Mouse (Mus musculus): Measurements from ENCODE around the gene Zbtb39. TPM values are rescaled to one million over a fixed set of nuclear protein-coding genes. Genes with fewer than 3 reads are reported as not detected.

Zbtb39 gene
- polyA plus RNA-seq, 1 experiment from 2014 or later = 4.7 TPM

GRCm38 (mm10) chr10:127721671-127722418, 17.5 kb upstream of the Zbtb39 start:
- H3K4me1 ChIP-seq (replicated peaks) = peaks cover 49% of the 10 kb centered on the region
- WGBS = 17% methylated on average over 20 of the region's 20 CpGs
- no peaks in the 10 kb centered on the region for H3K9me3 ChIP-seq
- H3K36me3 ChIP-seq = no peaks in the 10 kb centered on the region
- H3K4me3 ChIP-seq = peak overlapping the region; percentile 36
- peak overlapping the region; percentile 66 for H3K27ac ChIP-seq
- peaks cover 55% of the 10 kb centered on the region for H3K27me3 ChIP-seq (ENCODE audit: insufficient read depth, poor library complexity, severe bottlenecking)
- peak; percentile 19 for DNase-seq (ENCODE audit: low spot score)

DNA sequence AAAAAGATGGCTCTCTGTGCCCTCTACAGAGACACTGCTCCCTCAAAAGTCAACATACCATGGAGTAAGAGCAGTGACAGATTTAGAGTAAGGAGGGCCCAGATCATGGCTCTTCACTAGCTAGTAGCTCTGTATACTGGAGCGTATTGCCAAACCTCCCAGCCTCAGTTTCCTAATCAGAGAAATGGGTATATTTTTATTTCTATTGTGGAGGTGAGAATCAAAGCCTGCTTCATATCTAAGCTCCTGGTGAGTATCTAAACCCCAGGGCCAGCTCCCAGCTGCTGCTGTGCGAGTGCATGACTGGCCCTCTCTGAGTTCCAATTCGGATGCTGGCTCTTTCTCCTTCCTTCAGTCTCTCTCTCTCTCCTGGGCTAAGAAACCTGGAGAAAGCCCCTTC, 15.2 kb upstream of the Zbtb39 start, which contains the start of gene Tac2:
Tac2 (plus strand) TSS at position 301 of the 400 bp plus-strand sequence.
- H3K4me3 ChIP-seq = no peak within 1 kb of the TSS
- H3K27ac ChIP-seq = no peak within 1 kb of the TSS
- peaks cover 44% of the 10 kb centered on the region for H3K4me1 ChIP-seq (replicated peaks)
- H3K9me3 ChIP-seq = no peaks in the 10 kb centered on the region
- H3K36me3 ChIP-seq = no peaks in the 10 kb centered on the region
- 81% methylated on average over 3 of the region's 3 CpGs for WGBS
- no peak for DNase-seq (ENCODE audit: low spot score)
- peaks cover 63% of the 10 kb centered on the region for H3K27me3 ChIP-seq (ENCODE audit: insufficient read depth, poor library complexity, severe bottlenecking)

GRCm38 (mm10) chr10:127725136-127725535, 14.2 kb upstream of the Zbtb39 start:
- Histone ChIP-seq H3K9me3 (no peaks in the 10 kb centered on the region), H3K36me3 (no peaks in the 10 kb centered on the region), H3K4me1 (replicated peaks) (peaks cover 36% of the 10 kb centered on the region), H3K27ac (no peak overlapping the region), H3K4me3 (no peak overlapping the region), H3K27me3 (ENCODE audit: insufficient read depth, poor library complexity, severe bottlenecking) (peaks cover 54% of the 10 kb centered on the region)
- DNase-seq (ENCODE audit: low spot score) = no peak
- WGBS = 81% methylated on average over 4 of the region's 4 CpGs

GRCm38 (mm10) chr10:127728437-127728836, 10.9 kb upstream of the Zbtb39 start:
- DNase-seq (ENCODE audit: low spot score) = no peak
- Histone ChIP-seq H3K4me1 (replicated peaks) (peaks cover 14% of the 10 kb centered on the region), H3K9me3 (no peaks in the 10 kb centered on the region), H3K27me3 (ENCODE audit: insufficient read depth, poor library complexity, severe bottlenecking) (peaks cover 27% of the 10 kb centered on the region), H3K27ac (no peak overlapping the region), H3K36me3 (no peaks in the 10 kb centered on the region), H3K4me3 (no peak overlapping the region)
- 81% methylated on average over 8 of the region's 8 CpGs for WGBS

DNA sequence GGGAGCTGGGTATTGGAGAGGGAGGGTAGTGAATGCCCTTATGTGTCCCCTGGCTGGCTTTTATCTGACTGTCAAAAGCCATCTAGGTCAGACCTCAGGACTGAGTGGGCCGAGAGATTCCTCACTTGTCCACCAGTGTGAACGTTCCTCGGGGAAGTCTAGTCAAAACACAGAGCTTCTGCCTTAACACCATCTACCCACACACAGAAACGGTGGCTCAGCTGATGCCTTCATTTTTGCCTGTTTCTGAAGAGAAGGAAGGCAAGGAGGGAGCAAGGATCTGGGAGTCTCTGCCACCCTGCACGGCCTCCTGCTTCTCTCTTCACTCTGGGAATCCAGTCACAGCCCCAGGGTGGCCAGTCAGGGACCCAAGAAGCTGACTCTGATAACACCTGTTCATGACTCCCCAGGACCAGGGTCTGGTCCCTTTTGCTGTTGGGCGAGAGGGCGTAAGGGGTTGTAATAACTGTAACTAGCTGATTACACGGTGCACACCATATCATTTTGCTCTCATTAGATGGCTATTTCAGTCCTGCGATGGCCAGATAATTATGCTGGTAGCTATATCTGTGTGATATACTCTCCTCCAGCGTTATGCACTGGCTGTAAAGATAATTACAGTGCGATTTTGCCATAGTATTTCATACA, 8.9 kb upstream of the Zbtb39 start:
- H3K4me1 ChIP-seq (replicated peaks) = peaks cover 20% of the 10 kb centered on the region
- H3K27me3 ChIP-seq (ENCODE audit: insufficient read depth, poor library complexity, severe bottlenecking) = peaks cover 15% of the 10 kb centered on the region
- DNase-seq (ENCODE audit: low spot score) = no peak
- 74% methylated on average over 11 of the region's 11 CpGs for WGBS
- H3K4me3 ChIP-seq = no peak overlapping the region
- H3K27ac ChIP-seq = no peak overlapping the region
- no peaks in the 10 kb centered on the region for H3K9me3 ChIP-seq
- no peaks in the 10 kb centered on the region for H3K36me3 ChIP-seq

DNA sequence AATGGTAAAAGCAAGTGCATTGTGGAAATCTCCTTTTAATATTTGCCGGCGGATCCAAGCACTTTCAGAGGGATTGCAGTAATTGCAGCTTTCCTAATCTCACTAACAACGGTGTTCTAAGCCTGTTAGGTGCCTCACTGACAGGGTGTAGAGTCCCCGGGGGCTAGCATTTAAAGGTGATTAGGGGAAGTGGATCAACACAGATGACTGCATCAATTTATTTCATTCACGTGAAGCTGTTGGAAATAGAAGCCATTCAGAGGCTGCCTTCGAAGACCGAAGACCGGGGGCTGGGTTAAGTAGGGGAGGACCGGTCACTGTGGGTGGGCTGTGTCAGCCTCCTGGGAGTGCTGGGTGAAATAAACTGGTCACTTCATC, 8.4 kb upstream of the Zbtb39 start:
- H3K9me3 ChIP-seq = no peaks in the 10 kb centered on the region
- peaks cover 20% of the 10 kb centered on the region for H3K4me1 ChIP-seq (replicated peaks)
- H3K27ac ChIP-seq = no peak overlapping the region
- H3K36me3 ChIP-seq = no peaks in the 10 kb centered on the region
- H3K27me3 ChIP-seq (ENCODE audit: insufficient read depth, poor library complexity, severe bottlenecking) = peaks cover 10% of the 10 kb centered on the region
- no peak for DNase-seq (ENCODE audit: low spot score)
- WGBS = 61% methylated on average over 9 of the region's 9 CpGs
- H3K4me3 ChIP-seq = no peak overlapping the region

GRCm38 (mm10) chr10:127731397-127731796, 7.9 kb upstream of the Zbtb39 start:
- Histone ChIP-seq H3K9me3 (no peaks in the 10 kb centered on the region), H3K4me1 (replicated peaks) (peaks cover 20% of the 10 kb centered on the region), H3K36me3 (no peaks in the 10 kb centered on the region), H3K4me3 (no peak overlapping the region), H3K27ac (no peak overlapping the region), H3K27me3 (ENCODE audit: insufficient read depth, poor library complexity, severe bottlenecking) (peaks cover 8% of the 10 kb centered on the region; the same call in 1 of the 2 replicates)
- 48% methylated on average over 5 of the region's 5 CpGs for WGBS
- no peak for DNase-seq (ENCODE audit: low spot score)

- Histone ChIP-seq H3K27ac (no peak overlapping the region), H3K36me3 (no peaks in the 10 kb centered on the region), H3K4me1 (replicated peaks) (peaks cover 22% of the 10 kb centered on the region), H3K9me3 (no peaks in the 10 kb centered on the region), H3K4me3 (no peak overlapping the region), H3K27me3 (ENCODE audit: insufficient read depth, poor library complexity, severe bottlenecking) (no peaks in the 10 kb centered on the region; the same call in 1 of the 2 replicates)
- WGBS = 53% methylated on average over 5 of the region's 5 CpGs
- DNase-seq (ENCODE audit: low spot score) = no peak
These were observed 4.9 kb upstream of the Zbtb39 start for GRCm38 (mm10) chr10:127734434-127734833.

GRCm38 (mm10) chr10:127736266-127736665, 3.1 kb upstream of the Zbtb39 start:
- WGBS = 88% methylated on average over 2 of the region's 2 CpGs
- Histone ChIP-seq H3K4me3 (no peak overlapping the region), H3K9me3 (no peaks in the 10 kb centered on the region), H3K36me3 (peaks cover 3% of the 10 kb centered on the region), H3K4me1 (replicated peaks) (peaks cover 26% of the 10 kb centered on the region), H3K27ac (no peak overlapping the region), H3K27me3 (ENCODE audit: insufficient read depth, poor library complexity, severe bottlenecking) (no peaks in the 10 kb centered on the region; the same call in 1 of the 2 replicates)
- DNase-seq (ENCODE audit: low spot score) = no peak

GRCm38 (mm10) chr10:127736916-127737315, 2.4 kb upstream of the Zbtb39 start:
- Histone ChIP-seq H3K4me1 (replicated peaks) (peaks cover 26% of the 10 kb centered on the region), H3K36me3 (peaks cover 9% of the 10 kb centered on the region), H3K4me3 (no peak overlapping the region), H3K27ac (no peak overlapping the region), H3K9me3 (no peaks in the 10 kb centered on the region), H3K27me3 (ENCODE audit: insufficient read depth, poor library complexity, severe bottlenecking) (no peaks in the 10 kb centered on the region; the same call in 1 of the 2 replicates)
- no peak for DNase-seq (ENCODE audit: low spot score)
- 77% methylated on average over 4 of the region's 4 CpGs for WGBS

DNA sequence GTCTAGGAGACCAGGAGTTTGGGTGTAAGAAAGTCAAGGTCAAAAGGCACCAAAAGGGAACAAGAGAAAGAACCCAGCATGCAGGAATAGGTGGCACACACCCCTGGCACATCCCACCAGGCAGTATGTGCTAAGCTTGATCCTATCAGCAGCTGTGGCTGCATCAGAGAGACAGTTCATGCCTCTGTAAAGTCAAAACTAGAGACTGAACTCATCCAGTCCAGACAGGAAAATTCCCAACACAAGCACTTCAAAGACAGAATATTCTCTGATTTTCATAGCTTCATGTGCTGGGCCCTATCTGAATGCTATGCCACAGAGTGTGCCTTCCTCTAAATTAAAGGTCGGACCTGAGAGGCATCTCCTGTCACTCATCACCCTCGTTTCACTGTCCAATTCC, 1.8 kb upstream of the Zbtb39 start:
- DNase-seq (ENCODE audit: low spot score) = no peak
- Histone ChIP-seq H3K36me3 (peaks cover 16% of the 10 kb centered on the region), H3K4me3 (no peak overlapping the region), H3K27ac (no peak overlapping the region), H3K4me1 (replicated peaks) (peaks cover 26% of the 10 kb centered on the region), H3K27me3 (ENCODE audit: insufficient read depth, poor library complexity, severe bottlenecking) (no peaks in the 10 kb centered on the region; the same call in 1 of the 2 replicates), H3K9me3 (no peaks in the 10 kb centered on the region)
- WGBS = 20% methylated on average over 2 of the region's 2 CpGs

DNA sequence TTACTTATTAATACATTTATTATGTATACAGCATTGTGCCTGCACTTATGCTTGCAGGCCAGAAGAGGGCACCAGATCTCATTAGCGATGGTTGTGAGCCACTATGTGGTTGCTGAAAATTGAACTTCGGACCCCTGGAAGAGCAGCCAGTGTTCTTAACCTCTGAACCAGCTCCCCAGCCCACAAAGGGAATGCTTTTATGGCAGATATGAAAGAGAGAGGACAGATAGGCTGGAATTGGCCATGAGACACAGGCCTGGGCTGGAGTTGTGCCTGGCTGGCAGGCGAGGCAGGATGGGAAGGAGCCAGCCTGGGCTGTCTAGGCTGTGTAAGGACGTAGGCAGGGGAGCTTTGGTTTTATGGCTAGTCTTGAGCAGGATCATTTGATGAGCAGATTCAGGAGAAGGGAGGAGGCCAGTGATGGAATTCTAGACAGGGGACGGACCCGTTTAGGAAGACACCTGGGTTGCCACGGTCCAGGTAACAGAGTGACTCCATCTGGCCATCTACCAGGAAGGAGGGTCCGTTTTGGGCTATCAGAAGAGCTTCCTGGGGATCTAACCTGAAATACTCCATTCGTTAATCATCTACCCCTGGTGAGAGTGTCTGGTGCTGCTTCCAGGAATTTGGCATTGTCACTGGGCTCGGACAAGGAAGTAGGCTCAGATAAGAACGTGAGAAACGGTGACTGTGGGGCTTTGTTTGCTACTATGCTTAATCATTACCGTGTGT, 1.0 kb upstream of the Zbtb39 start:
- Histone ChIP-seq H3K27me3 (ENCODE audit: insufficient read depth, poor library complexity, severe bottlenecking) (no peaks in the 10 kb centered on the region; the same call in 1 of the 2 replicates), H3K4me1 (replicated peaks) (peaks cover 26% of the 10 kb centered on the region), H3K27ac (no peak overlapping the region), H3K36me3 (peaks cover 23% of the 10 kb centered on the region), H3K4me3 (peak overlapping the region; percentile 97; the same call in 1 of the 2 replicates), H3K9me3 (no peaks in the 10 kb centered on the region)
- DNase-seq (ENCODE audit: low spot score) = peak; percentile 40
- 54% methylated on average over 13 of the region's 13 CpGs for WGBS

Data from hindbrain, embryonic 10.5 days (tissue).